In genomic region chr13:89378365-89378764, GRCm38 (mm10) we compare ENCODE assay signal across 19 mouse cellular contexts.
DNase-seq lines count a peak whose midpoint lies in the region; ATAC-seq lines count a peak whose summit lies in the region.
"Had no signal": no experiment of that assay in that cellular context is flagged by ENCODE, and none has a peak within 500 bp of the region (broad histone marks: within the 10 kb centered on the region; RNA-seq: fewer than 3 reads in every experiment).

No protein-coding gene starts in this region.

- DNase-seq in heart, adult 11 months: peak; percentile 22
- no peak for DNase-seq in heart, adult 9 months (ENCODE audit: low spot score in 2 of 2)
- DNase-seq in lung, adult 18-20 months: no peak
- DNase-seq: adrenal gland, adult 8-10 months; adrenal gland, postnatal 14 days; adrenal gland, postnatal 36 days; B cell, adult 2 months; cerebellum, adult 11-12 months; cerebellum, adult 2 months; cerebellum, adult 9-10 months; cerebellum, postnatal 10 days; cerebellum, postnatal 25 days had no signal

- ATAC-seq in granulocyte monocyte progenitor cell, adult 5-6 weeks (replicated peaks; ENCODE audit: poor library complexity, severe bottlenecking): peak; percentile 56
- peak; percentile 47 for ATAC-seq in megakaryocyte progenitor cell, adult 5-6 weeks (replicated peaks; ENCODE audit: poor library complexity)
- ATAC-seq: activated CD4-positive, CD25-positive, alpha-beta regulatory T cell, adult 4 months; CD4-positive, CD25-positive, alpha-beta regulatory T cell, adult 4 months; forebrain, embryonic 14.5 days; forebrain, embryonic 16.5 days; Patski had no signal
